Mouse (Mus musculus): ENCODE results near the gene H2al2a. TPM values are rescaled to one million over a fixed set of nuclear protein-coding genes. Genes with fewer than 3 reads are reported as not detected.

Gene H2al2a
- total RNA-seq, 1 experiment, result not detected

DNA sequence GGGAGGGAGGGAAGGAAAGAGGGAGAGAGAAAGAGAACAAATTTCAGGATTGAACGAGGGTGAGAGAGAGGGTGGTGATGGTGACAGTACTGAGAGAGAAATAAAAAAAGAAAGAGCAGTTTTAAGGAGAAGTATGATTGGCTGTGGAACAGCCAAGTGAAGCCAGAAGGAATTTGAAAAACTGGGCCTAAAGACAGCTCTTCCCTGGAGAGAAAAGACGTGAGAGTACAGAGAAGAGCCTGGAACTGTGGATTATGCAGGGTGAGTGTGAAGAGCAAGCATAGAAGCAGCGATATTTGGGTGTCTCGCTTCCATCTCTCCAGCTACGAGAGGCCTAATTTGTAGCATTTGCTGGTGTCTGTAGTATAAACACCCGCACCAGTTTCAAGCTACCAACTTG, 14.5 kb upstream of the H2al2a start:
- Histone ChIP-seq H3K36me3 (ENCODE audit: control insufficient read depth, insufficient read depth, low read length, poor library complexity, severe bottlenecking) (no peaks in the 10 kb centered on the region), H3K9ac (ENCODE audit: insufficient read depth, low read depth, low read length, poor library complexity, severe bottlenecking) (no peak overlapping the region), H3K27ac (ENCODE audit: insufficient read depth, low read depth, low read length, poor library complexity, severe bottlenecking) (no peak overlapping the region), H3K9me3 (ENCODE audit: control insufficient read depth, insufficient read depth, low read depth, low read length) (no peaks in the 10 kb centered on the region), H3K4me3 (ENCODE audit: insufficient read depth in 1 of 2, low read depth in 1 of 2, low read length in 2 of 2, poor library complexity in 1 of 2, severe bottlenecking in 1 of 2) (no peak overlapping the region), H3K4me1 (ENCODE audit: control insufficient read depth in 2 of 2, insufficient read depth in 2 of 2, low read length in 2 of 2, poor library complexity in 1 of 2) (no peaks in the 10 kb centered on the region)
- TF ChIP-seq HCFC1 (IDR thresholded peaks at IDR 0.05; ENCODE audit: borderline replicate concordance, insufficient read depth, low read length), result no peak
- no peak for TF ChIP-seq CHD2 (IDR thresholded peaks at IDR 0.05; ENCODE audit: low read depth, low read length)
- no peak for TF ChIP-seq ZNF384 (IDR thresholded peaks at IDR 0.05; ENCODE audit: low read depth, low read length)
- TF ChIP-seq ZC3H11A (IDR thresholded peaks at IDR 0.05; ENCODE audit: borderline replicate concordance, low read depth, low read length), result no peak
- no peak for TF ChIP-seq MAFK (IDR thresholded peaks at IDR 0.05; ENCODE audit: insufficient read depth, low read depth, low read length)
- DNase-seq (ENCODE audit: low read depth, low spot score), result no peak
- in situ Hi-C loops (cut with MboI; ENCODE audit: low sequenced_read_pairs in 2 of 2, unreplicated experiment in 2 of 2), result no loop called here

DNA sequence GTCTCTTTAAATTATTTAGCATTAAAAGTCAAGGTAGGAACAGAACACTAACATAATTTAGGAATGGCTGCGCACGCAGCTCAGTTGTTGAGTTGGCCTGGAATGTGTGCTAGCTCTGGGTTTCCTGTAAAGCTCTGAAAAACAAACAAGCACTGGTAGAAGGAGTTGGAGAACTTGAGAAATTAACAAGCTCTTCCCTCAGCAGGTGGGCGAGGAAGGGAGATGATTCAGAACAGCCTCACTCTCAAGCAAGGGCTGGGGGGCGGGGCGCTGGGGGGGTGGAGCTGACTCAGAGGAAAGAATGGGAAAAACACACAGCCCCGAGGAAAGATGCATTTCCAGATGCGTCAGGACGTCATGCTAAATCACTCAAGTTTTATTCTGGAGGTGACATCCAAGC, 8.4 kb upstream of the H2al2a start:
- no peak overlapping the region; the same call in 1 of the 2 replicates for H3K27ac ChIP-seq (ENCODE audit: insufficient read depth, low read depth, low read length, poor library complexity, severe bottlenecking)
- DNase-seq (ENCODE audit: low read depth, low spot score), result peak; percentile 56

DNA sequence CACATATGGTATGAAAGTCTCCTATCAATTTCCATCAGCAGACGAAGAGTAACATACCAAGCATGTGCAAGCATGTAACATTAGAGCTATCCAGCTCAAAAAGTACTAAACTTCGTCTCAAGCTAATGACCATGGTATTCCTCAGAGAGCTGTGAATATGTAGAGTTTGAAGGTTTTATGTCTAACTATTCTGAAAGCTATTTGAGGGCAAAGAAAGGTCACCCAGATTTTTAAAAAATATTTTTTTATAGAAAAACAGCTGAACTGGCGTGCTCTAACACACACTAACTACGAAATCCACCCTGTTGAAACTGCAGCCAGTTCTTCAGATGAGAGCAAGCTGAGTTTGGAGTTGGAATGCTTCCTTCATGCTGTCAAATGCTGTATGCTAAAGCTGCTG, 7.5 kb upstream of the H2al2a start:
- no peak for TF ChIP-seq MAFK (IDR thresholded peaks at IDR 0.05; ENCODE audit: insufficient read depth, low read depth, low read length)
- no peak for TF ChIP-seq ZC3H11A (IDR thresholded peaks at IDR 0.05; ENCODE audit: borderline replicate concordance, low read depth, low read length)
- no peak for TF ChIP-seq HCFC1 (IDR thresholded peaks at IDR 0.05; ENCODE audit: borderline replicate concordance, insufficient read depth, low read length)
- no peak for TF ChIP-seq ZNF384 (IDR thresholded peaks at IDR 0.05; ENCODE audit: low read depth, low read length)
- H3K9ac ChIP-seq (ENCODE audit: insufficient read depth, low read depth, low read length, poor library complexity, severe bottlenecking), result no peak overlapping the region
- DNase-seq (ENCODE audit: low read depth, low spot score), result no peak
- no peaks in the 10 kb centered on the region for H3K36me3 ChIP-seq (ENCODE audit: control insufficient read depth, insufficient read depth, low read length, poor library complexity, severe bottlenecking)
- in situ Hi-C loops (cut with MboI; ENCODE audit: low sequenced_read_pairs in 2 of 2, unreplicated experiment in 2 of 2), result no loop called here
- H3K4me3 ChIP-seq (ENCODE audit: insufficient read depth in 1 of 2, low read depth in 1 of 2, low read length in 2 of 2, poor library complexity in 1 of 2, severe bottlenecking in 1 of 2), result no peak overlapping the region
- H3K4me1 ChIP-seq (ENCODE audit: control insufficient read depth in 2 of 2, insufficient read depth in 2 of 2, low read length in 2 of 2, poor library complexity in 1 of 2), result peaks cover 0 to 12% of the 10 kb centered on the region in 2 experiments; a peak in 2 of 4 replicates
- H3K27ac ChIP-seq (ENCODE audit: insufficient read depth, low read depth, low read length, poor library complexity, severe bottlenecking), result no peak overlapping the region
- H3K9me3 ChIP-seq (ENCODE audit: control insufficient read depth, insufficient read depth, low read depth, low read length), result no peaks in the 10 kb centered on the region

More for the DNA sequence above, 8.4 kb upstream of the H2al2a start:
- H3K36me3 ChIP-seq (ENCODE audit: control insufficient read depth, insufficient read depth, low read length, poor library complexity, severe bottlenecking), result no peaks in the 10 kb centered on the region
- peaks cover 0 to 12% of the 10 kb centered on the region in 2 experiments; a peak in 2 of 4 replicates for H3K4me1 ChIP-seq (ENCODE audit: control insufficient read depth in 2 of 2, insufficient read depth in 2 of 2, low read length in 2 of 2, poor library complexity in 1 of 2)
- TF ChIP-seq MAFK (IDR thresholded peaks at IDR 0.05; ENCODE audit: insufficient read depth, low read depth, low read length) (no peak), ZC3H11A (IDR thresholded peaks at IDR 0.05; ENCODE audit: borderline replicate concordance, low read depth, low read length) (no peak), CHD2 (IDR thresholded peaks at IDR 0.05; ENCODE audit: low read depth, low read length) (no peak), HCFC1 (IDR thresholded peaks at IDR 0.05; ENCODE audit: borderline replicate concordance, insufficient read depth, low read length) (no peak), ZNF384 (IDR thresholded peaks at IDR 0.05; ENCODE audit: low read depth, low read length) (no peak)
- H3K9me3 ChIP-seq (ENCODE audit: control insufficient read depth, insufficient read depth, low read depth, low read length), result no peaks in the 10 kb centered on the region
- in situ Hi-C loops (cut with MboI; ENCODE audit: low sequenced_read_pairs in 2 of 2, unreplicated experiment in 2 of 2), result no loop called here
- H3K4me3 ChIP-seq (ENCODE audit: insufficient read depth in 1 of 2, low read depth in 1 of 2, low read length in 2 of 2, poor library complexity in 1 of 2, severe bottlenecking in 1 of 2), result no peak overlapping the region
- no peak overlapping the region for H3K9ac ChIP-seq (ENCODE audit: insufficient read depth, low read depth, low read length, poor library complexity, severe bottlenecking)

DNA sequence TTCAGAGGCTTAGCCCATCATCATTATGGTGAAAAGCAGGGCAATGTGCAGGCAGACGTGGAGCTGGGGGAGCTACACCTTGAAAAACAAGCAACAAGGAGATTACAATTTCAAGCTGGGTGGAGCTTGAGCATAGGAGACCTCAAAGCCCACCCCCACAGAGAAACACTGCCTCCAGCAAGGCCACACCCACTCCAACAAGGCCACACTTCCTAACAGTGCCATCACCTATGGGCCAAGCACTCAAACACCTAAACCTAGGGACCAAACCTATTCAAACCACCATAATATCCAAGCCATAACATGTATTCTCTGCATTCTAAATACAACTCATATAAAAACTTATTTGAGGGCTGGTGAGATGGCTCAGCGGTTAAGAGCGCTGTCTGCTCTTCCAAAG, 5.5 kb upstream of the H2al2a start:
- in situ Hi-C loops (cut with MboI; ENCODE audit: low sequenced_read_pairs in 2 of 2, unreplicated experiment in 2 of 2), result no loop called here
- TF ChIP-seq CHD2 (IDR thresholded peaks at IDR 0.05; ENCODE audit: low read depth, low read length) (no peak), ZNF384 (IDR thresholded peaks at IDR 0.05; ENCODE audit: low read depth, low read length) (no peak), MAFK (IDR thresholded peaks at IDR 0.05; ENCODE audit: insufficient read depth, low read depth, low read length) (no peak), ZC3H11A (IDR thresholded peaks at IDR 0.05; ENCODE audit: borderline replicate concordance, low read depth, low read length) (no peak), HCFC1 (IDR thresholded peaks at IDR 0.05; ENCODE audit: borderline replicate concordance, insufficient read depth, low read length) (no peak)
- H3K9ac ChIP-seq (ENCODE audit: insufficient read depth, low read depth, low read length, poor library complexity, severe bottlenecking), result no peak overlapping the region
- no peak overlapping the region for H3K27ac ChIP-seq (ENCODE audit: insufficient read depth, low read depth, low read length, poor library complexity, severe bottlenecking)
- H3K36me3 ChIP-seq (ENCODE audit: control insufficient read depth, insufficient read depth, low read length, poor library complexity, severe bottlenecking), result no peaks in the 10 kb centered on the region
- H3K4me1 ChIP-seq (ENCODE audit: control insufficient read depth in 2 of 2, insufficient read depth in 2 of 2, low read length in 2 of 2, poor library complexity in 1 of 2), result peaks cover 0 to 12% of the 10 kb centered on the region in 2 experiments; a peak in 2 of 4 replicates
- H3K4me3 ChIP-seq (ENCODE audit: insufficient read depth in 1 of 2, low read depth in 1 of 2, low read length in 2 of 2, poor library complexity in 1 of 2, severe bottlenecking in 1 of 2), result no peak overlapping the region
- DNase-seq (ENCODE audit: low read depth, low spot score), result no peak
- H3K9me3 ChIP-seq (ENCODE audit: control insufficient read depth, insufficient read depth, low read depth, low read length), result no peaks in the 10 kb centered on the region

DNA sequence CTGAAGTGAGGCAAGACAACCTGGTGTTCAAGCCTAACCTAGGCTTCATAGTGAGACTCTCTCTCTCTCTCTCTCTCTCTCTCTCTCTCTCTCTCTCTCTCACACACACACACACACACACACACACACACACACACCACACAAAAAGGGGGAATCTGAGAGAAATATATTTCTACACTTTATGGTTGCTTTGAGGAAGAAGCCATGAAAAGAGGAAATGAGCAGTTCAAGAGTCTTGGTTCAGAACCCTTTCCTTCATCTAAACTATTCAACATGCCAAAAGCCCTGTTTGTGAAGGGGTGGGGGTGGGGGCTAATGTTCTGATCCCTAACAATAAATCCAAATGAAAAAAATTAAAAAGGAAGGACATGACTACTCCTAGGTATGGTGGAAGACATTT, 7.2 kb downstream of the H2al2a start:
- Histone ChIP-seq H3K4me1 (ENCODE audit: control insufficient read depth in 2 of 2, insufficient read depth in 2 of 2, low read length in 2 of 2, poor library complexity in 1 of 2) (peaks cover 7 to 14% of the 10 kb centered on the region in 2 experiments), H3K9me3 (ENCODE audit: control insufficient read depth, insufficient read depth, low read depth, low read length) (peaks cover 10% of the 10 kb centered on the region), H3K36me3 (ENCODE audit: control insufficient read depth, insufficient read depth, low read length, poor library complexity, severe bottlenecking) (peaks cover 2% of the 10 kb centered on the region; the same call in 1 of the 2 replicates), H3K9ac (ENCODE audit: insufficient read depth, low read depth, low read length, poor library complexity, severe bottlenecking) (no peak overlapping the region), H3K27ac (ENCODE audit: insufficient read depth, low read depth, low read length, poor library complexity, severe bottlenecking) (peak overlapping the region; percentile 92), H3K4me3 (ENCODE audit: insufficient read depth in 1 of 2, low read depth in 1 of 2, low read length in 2 of 2, poor library complexity in 1 of 2, severe bottlenecking in 1 of 2) (no peak overlapping the region)
- no peak for TF ChIP-seq MAFK (IDR thresholded peaks at IDR 0.05; ENCODE audit: insufficient read depth, low read depth, low read length)
- TF ChIP-seq ZC3H11A (IDR thresholded peaks at IDR 0.05; ENCODE audit: borderline replicate concordance, low read depth, low read length), result no peak
- TF ChIP-seq HCFC1 (IDR thresholded peaks at IDR 0.05; ENCODE audit: borderline replicate concordance, insufficient read depth, low read length), result no peak; the same call in 1 of the 2 replicates
- no peak for TF ChIP-seq ZNF384 (IDR thresholded peaks at IDR 0.05; ENCODE audit: low read depth, low read length)
- TF ChIP-seq CHD2 (IDR thresholded peaks at IDR 0.05; ENCODE audit: low read depth, low read length), result no peak
- no peak for DNase-seq (ENCODE audit: low read depth, low spot score)
- in situ Hi-C loops (cut with MboI; ENCODE audit: low sequenced_read_pairs in 2 of 2, unreplicated experiment in 2 of 2), result no loop called here

Data from ES-E14 (cell line).